Mouse (Mus musculus) c-Kit-positive CD71-negative TER-119-negative erythroid progenitor cells, embryonic 14.5 days (primary cell): ENCODE results near the gene Dctn5.

ENCODE experiments used
- DNase-seq: peaks from one replicate; pipeline ENCODE4 v3.0.0-alpha.2; 2013; ENCODE audit warnings: low read depth

Dctn5 gene

GRCm38 (mm10) chr7:122160037-122160436 is 27.2 kb downstream of the Dctn5 start:
- DNase-seq: no peak

DNA sequence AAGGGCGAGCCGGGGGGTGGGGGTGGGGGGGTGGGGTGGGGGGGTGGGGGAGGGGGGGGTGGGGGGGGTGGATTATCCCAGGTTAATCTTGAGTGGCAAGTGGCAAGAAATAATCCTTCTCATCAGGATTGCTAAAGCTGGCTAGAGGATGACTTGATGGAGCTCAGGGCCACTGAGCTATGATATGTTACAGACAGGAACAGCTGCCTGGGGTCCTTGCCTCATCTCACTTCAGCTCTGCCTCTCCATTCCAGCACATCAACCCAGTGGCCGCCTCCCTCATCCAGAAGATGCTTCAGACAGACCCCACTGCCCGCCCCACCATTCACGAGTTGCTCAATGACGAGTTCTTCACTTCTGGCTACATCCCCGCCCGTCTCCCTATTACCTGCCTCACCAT is 30.9 kb downstream of the Dctn5 start:
- no peak for DNase-seq

- no peak for DNase-seq
Observed at GRCm38 (mm10) chr7:122167203-122167602, 34.4 kb downstream of the Dctn5 start.

GRCm38 (mm10) chr7:122170705-122171104 is 37.9 kb downstream of the Dctn5 start:
- DNase-seq: no peak

DNA sequence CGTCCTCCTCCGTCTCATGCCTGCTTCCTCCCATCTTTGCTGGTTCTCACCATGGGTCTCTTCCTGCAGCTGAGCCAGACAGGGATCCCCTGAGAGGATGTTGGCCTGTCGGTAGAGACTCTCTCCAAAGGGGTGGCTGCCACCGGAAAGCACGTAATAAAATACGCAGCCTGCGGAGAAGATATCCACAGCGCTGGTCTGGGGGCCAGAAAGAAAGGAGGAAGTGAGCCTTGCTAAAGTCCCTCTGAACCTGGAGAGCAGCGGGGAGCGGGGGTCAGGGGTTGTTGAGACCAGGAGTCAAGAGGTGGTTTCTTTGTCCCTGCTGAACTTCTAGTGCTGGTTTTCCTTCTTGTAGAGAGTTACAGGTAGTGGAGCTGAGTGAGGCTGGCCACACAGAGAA is 38.8 kb downstream of the Dctn5 start:
- DNase-seq: no peak

GRCm38 (mm10) chr7:122180720-122181119 is 47.9 kb downstream of the Dctn5 start:
- no peak for DNase-seq

GRCm38 (mm10) chr7:122184569-122184968 is 51.7 kb downstream of the Dctn5 start:
- no peak for DNase-seq

DNA sequence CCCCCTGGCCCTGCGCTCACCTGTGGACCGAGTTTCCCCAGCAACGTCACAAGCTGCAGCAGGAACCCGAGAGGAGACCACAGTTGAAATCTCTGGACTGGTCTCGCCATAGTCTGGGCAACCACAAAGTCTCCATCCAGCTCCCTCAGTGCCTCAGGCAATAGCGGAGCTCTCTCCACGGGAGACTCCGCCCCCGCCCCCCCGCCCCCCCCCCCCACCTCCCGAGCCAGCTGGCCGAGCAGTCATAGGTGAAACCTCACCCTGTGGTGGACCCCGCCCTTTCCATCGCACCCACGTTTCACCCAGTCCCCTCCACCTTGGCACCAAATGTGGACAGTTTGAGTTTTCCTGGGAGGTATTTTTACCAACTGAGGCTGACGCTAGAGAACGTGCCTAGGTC is 53.2 kb downstream of the Dctn5 start, which contains the start of gene Ern2:
TSS of gene Ern2 (minus strand) at position 165 of the 400 bp plus-strand sequence.
- no peak for DNase-seq

DNA sequence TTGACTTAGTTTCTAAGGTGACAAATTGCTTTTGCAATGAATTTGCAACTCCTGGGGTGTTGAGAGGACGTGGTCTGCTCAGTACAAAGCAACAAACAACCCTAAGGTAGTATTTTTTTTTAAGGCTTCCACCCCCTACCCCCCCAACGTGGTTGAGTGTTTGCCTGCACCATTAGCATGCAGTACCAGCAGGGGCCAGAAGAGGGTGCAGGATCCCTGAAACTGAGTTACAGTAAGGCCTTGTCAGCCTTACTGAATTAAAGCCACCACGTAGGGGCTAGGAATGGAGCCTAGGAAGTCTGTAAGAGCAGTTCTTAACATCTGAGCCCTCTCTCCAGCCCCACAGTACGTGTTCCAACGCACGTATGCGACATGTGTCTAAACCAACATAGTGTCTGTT is 56.6 kb downstream of the Dctn5 start:
- DNase-seq: peak; percentile 58

DNA sequence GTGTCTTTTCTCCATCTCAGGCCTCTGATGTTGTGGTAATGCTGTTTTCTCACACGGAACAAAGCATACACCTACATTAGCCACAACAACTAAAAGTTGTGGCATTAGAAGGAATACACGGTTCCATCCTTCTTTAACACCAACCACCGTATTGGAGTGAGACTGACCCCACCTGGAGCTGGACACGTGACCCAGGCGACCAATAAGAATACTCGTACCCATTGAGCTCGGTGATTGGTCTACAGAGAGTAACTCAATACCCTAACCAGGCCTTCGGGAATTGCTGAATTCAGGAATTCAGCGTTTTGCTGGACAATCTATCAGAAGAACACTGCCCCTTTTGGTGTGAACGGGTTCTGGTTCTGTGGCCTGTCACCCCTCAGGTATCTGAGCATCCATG is 58.3 kb downstream of the Dctn5 start:
- DNase-seq: no peak

DNA sequence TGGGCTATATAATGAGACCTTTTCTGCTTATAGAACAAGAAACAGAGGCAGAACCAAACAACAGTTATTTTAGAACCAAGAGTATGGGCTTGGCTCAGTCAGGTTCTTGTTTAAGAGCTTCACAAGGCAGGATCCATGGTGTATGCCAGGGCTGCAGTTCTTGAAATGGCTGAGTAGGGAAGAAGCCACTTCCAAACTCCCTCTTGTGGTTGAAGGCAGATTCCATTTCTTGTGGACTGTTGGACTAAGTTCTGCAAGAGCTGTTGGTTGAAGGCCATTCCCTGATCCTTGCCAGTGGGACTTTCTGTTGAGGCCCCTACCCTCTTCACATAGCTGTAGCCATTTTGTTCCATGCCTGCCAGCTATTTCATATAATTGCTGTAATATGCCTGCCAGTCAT is 61.1 kb downstream of the Dctn5 start:
- DNase-seq: no peak

GRCm38 (mm10) chr7:122196771-122197170 is 63.9 kb downstream of the Dctn5 start:
- no peak for DNase-seq

GRCm38 (mm10) chr7:122197306-122197705 is 64.5 kb downstream of the Dctn5 start:
- peak; percentile 65 for DNase-seq
